Mouse (Mus musculus) megakaryocyte, embryonic 14.5 days (primary cell): ENCODE measurements around the gene Hook2.

Source experiments
- FLI1 ChIP-seq: IDR thresholded peaks from 2 replicates; pipeline ENCODE4 v1.6.1; 2012; ENCODE audit warnings: low read length, inconsistent platforms, mixed read lengths
- GATA1 ChIP-seq: IDR thresholded peaks from 3 replicates; pipeline ENCODE4 v1.6.1; 2012; ENCODE audit warnings: mixed read lengths, low read length, inconsistent platforms, borderline replicate concordance

GRCm38 (mm10) chr8:85026670-85027515 is 36.5 kb downstream of the Hook2 start, which contains the start of gene Trir:
- no peak for TF ChIP-seq GATA1
- no peak for TF ChIP-seq FLI1
